Mouse (Mus musculus) splenic B cell, adult 2 months (primary cell): ENCODE results near the gene Cep131.

Experiments
- DNase-seq: peaks from one replicate; pipeline ENCODE4 v3.0.0-alpha.2; 2011; ENCODE audit warnings: low read depth, low spot score
- H3K27me3 ChIP-seq: 2 replicates; pipeline ENCODE4 v1.6.1; 2012; ENCODE audit warnings: mild to moderate bottlenecking, low read length, moderate library complexity, mixed read lengths; ENCODE audit not compliant: control insufficient read depth, poor library complexity, insufficient read depth, severe bottlenecking
- H3K36me3 ChIP-seq: 2 replicates; pipeline ENCODE4 v1.6.1; 2012; ENCODE audit warnings: mild to moderate bottlenecking, low read length, moderate library complexity, mixed read lengths; ENCODE audit not compliant: control insufficient read depth, poor library complexity, insufficient read depth, severe bottlenecking

Gene Cep131

DNA sequence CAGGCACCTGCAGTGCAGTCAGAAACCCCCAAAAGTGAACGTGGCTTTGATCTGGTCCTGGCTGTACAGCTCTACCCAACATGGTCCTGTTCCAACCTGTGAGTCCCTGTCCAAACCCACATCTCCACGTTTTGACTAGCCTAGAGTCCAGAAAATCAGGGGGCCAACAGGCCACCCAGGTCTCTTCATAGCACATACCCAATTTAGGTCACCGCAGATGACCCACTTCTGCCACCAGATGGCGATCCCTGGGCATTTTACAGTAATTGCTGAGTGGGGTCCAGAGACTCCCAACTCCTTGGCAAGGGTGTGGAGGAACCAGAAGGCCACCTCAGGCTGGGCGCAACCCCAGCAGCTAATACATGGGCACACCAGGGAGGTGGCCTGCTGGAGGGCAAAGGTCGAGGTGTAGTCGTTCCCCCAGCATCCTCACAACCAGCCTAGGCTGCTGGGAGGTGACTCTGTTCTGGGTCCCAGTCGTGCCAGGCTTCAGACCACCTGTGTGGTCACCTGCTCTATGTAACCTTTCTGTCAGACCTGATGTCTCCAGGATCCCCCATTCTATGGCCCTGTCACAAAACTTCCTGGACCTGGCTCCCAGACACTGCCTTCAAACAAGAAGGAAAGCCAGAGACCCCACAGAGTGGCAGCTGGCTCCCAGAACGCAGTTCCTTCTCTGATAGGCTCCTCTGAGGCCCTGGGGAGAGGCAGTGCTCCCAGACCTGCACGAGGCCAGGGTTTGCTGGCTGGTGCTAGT, 56.3 kb downstream of the Cep131 start:
- peak; percentile 41 for DNase-seq
- H3K36me3 ChIP-seq, result no peaks in the 10 kb centered on the region
- H3K27me3 ChIP-seq, result no peaks in the 10 kb centered on the region

DNA sequence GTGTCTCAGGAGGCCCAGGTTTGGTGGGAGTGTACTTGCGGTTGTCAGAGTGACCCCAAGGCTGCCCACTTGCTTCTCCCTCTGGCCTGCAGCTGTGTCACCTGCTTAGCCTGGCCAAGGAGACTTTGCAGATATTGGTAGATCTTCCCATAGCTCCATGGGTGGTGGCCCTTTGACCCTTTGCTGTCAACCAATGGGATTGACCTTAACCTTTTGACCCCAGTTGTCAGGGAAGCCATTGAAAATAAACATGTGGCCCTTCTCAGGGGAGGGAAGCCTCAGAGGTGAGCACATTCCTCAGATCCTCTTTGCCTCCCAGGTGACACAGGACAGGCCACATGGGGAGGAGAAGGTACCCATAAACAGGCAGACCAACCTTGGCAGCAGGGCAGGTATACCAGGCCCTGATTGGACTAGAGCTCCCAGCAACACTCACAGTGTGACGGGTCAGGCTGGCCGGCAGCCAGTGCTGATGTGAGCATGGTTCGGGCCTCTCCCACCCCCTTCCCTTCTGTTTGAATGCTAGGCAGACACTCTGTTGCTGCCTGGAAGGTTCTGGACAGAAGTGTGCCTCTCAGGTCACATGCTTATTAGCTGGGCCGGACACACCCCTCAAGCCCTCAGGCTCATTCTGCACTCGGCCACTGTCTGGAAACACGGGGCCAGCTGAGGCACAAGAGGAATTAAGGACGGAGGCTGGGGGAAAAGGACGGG, 57.0 kb downstream of the Cep131 start:
- DNase-seq, result no peak

GRCm38 (mm10) chr11:120028319-120029092, 58.1 kb downstream of the Cep131 start:
- Histone ChIP-seq H3K27me3 (no peaks in the 10 kb centered on the region), H3K36me3 (no peaks in the 10 kb centered on the region)
- DNase-seq, result no peak

More for the DNA sequence above, 57.0 kb downstream of the Cep131 start:
- H3K27me3 ChIP-seq, result no peaks in the 10 kb centered on the region
- no peaks in the 10 kb centered on the region for H3K36me3 ChIP-seq

- Histone ChIP-seq H3K27me3 (no peaks in the 10 kb centered on the region), H3K36me3 (no peaks in the 10 kb centered on the region)
- DNase-seq, result no peak
Observed at GRCm38 (mm10) chr11:120026941-120027340, 59.7 kb downstream of the Cep131 start.

DNA sequence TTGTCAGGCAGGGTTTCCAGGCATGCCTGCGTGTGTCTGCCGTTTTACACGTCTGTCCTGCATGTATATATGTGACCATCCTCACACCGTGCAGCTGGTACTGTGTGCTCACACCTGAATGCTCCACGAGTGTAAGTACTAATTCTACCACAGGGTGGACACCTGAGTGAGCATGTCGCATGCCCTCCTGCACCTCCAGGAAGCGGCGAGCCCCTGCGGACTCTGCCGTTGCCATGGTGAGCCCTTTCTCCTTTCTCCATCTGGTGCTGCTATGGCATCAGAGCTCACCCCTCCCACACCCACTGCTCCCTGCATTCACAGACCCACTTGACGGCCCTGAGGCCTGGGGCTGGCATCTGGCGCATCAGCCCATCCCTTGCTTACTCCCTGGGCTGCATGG, 63.8 kb downstream of the Cep131 start:
- H3K36me3 ChIP-seq, result no peaks in the 10 kb centered on the region
- H3K27me3 ChIP-seq, result no peaks in the 10 kb centered on the region
- no peak for DNase-seq

DNA sequence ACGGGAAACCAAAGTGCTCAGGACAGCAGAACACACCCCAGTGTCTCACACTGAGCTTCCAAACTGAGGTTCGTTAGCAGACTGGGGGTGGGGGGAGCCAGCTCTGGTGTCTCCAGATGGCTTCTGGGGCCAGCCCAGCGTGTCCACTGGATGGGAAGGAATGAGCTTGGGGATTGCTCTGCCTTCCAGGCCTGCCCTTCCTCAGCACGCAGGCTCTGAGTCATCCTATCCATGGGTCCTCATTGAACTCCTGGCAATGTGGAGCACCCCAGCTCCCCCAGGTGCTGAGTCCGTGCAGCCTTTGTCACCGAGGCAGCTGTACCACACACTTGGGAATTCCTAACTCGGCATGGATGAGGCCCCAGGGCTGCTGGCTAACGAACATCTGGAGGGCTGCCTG, 64.4 kb downstream of the Cep131 start:
- no peak for DNase-seq
- no peaks in the 10 kb centered on the region for H3K36me3 ChIP-seq
- no peaks in the 10 kb centered on the region for H3K27me3 ChIP-seq

DNA sequence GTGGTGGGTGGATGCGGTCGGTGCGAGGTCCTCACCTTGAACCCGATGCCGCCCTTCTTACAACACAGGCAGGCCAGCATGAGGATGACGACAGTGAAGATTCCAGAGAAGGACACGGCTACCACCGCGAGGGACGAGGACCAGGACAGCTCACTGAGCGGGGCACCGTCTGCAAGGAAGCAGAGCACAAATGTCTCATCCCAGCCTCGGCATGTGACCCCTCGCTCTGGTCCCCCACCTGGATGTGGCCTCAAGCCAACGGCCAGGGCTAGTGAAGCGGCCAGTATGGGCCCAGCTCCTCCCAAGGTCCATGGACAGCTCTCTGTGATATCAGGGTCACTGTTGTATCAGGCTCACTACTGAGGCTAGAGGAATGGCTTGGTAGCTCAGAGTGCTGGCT, 65.3 kb downstream of the Cep131 start:
- Histone ChIP-seq H3K36me3 (no peaks in the 10 kb centered on the region), H3K27me3 (no peaks in the 10 kb centered on the region)
- no peak for DNase-seq

DNA sequence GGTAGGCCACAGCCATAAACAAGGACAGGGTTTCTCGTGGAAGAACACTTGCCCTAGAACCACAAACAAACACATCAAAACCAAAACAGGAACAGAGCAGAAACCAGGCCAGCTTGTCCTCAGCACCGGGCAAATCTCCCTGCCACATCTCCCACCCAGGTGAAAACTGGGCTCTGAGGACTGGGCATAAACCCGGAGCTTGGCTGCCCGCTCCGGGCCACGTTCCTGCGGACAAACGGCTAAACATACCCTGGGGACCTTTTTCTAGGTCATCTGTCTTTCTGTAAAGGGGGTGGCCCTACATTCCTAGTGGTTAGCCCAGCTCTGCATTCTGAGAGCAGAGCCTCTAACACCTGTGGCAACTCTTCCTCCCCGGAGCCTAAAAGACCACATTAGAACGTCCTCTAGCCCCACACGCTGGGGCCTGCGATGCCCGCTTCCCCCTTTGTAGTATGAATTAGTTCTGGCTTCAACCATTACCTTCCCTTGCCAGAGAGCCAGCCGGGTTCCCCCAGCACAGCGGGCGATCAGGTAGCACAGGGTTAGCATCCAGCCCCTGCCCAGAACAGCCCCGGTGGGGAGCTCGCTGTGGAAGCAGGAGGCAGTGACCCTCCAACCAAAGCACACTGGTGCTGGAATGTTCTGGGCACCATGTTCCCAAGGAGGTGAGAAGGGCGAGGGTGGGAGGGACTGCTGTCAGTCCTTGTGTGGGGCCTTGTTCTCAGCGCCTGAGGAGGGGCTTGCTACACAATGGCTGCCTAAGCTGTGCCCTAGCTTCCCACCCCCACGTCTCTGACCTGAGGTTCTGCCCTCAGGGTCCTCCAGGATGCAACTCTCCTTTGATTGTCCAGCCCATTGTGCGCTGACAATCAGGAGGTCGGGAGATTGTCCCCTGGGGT, 66.8 kb downstream of the Cep131 start:
- DNase-seq, result no peak
- no peaks in the 10 kb centered on the region for H3K36me3 ChIP-seq
- H3K27me3 ChIP-seq, result no peaks in the 10 kb centered on the region

GRCm38 (mm10) chr11:120017011-120017410, 69.6 kb downstream of the Cep131 start:
- Histone ChIP-seq H3K36me3 (no peaks in the 10 kb centered on the region), H3K27me3 (no peaks in the 10 kb centered on the region)
- DNase-seq, result no peak

GRCm38 (mm10) chr11:120014758-120015157, 71.9 kb downstream of the Cep131 start:
- DNase-seq, result no peak
- Histone ChIP-seq H3K27me3 (no peaks in the 10 kb centered on the region), H3K36me3 (no peaks in the 10 kb centered on the region)
